Mouse (Mus musculus) ZHBTc4 (cell line): Measurements from ENCODE around the gene Myh7.
"Not testable (repeated sequence)": the region's sequence is repeated elsewhere in the genome, so short reads cannot be mapped to it uniquely, and the experiment has no call there.

ENCODE experiments used
- DNase-seq: peaks from one replicate; pipeline ENCODE4 v3.0.0-alpha.2; 2011; ENCODE audit warnings: low read depth, low spot score

Myh7 gene

DNA sequence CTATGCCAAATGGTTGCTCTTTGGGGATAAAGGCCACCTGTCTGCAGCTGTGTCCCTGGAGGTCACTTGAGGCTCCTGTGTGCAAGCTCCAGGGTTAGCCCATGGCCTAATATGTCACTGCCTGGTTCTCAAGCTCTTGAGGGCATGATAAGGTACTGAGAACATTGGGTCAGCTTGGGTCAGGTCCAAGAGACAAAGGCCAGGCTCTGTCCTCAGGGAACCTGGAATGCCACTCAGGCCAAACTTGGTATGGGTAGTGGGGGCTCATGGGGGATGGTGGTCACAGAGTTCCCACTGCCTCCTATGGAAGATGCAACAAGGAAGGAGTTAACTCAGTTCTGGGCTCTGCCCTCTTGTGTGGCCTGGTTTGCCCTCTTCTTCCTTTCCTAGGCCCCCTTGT is 26.1 kb downstream of the Myh7 start:
- no peak for DNase-seq

DNA sequence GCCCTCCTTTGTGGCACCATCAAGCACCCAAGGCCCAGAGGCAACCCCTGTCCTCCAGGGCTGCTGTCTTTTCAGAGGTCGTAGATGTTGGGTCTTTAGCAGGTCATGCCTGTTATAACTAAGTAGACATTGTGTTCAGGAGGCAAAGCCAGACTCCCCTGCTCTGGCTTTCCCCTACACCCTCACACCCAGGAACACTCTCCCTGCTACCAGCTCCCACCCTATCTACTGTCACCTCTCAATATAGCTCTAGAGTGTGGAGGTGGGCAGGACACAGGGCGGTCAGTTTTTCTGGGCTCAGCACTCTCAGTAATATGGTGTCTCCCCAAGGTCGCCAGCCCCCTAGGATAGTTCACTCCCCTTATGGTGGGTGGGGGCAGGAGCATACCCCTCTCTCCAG is 26.6 kb downstream of the Myh7 start:
- no peak for DNase-seq

DNA sequence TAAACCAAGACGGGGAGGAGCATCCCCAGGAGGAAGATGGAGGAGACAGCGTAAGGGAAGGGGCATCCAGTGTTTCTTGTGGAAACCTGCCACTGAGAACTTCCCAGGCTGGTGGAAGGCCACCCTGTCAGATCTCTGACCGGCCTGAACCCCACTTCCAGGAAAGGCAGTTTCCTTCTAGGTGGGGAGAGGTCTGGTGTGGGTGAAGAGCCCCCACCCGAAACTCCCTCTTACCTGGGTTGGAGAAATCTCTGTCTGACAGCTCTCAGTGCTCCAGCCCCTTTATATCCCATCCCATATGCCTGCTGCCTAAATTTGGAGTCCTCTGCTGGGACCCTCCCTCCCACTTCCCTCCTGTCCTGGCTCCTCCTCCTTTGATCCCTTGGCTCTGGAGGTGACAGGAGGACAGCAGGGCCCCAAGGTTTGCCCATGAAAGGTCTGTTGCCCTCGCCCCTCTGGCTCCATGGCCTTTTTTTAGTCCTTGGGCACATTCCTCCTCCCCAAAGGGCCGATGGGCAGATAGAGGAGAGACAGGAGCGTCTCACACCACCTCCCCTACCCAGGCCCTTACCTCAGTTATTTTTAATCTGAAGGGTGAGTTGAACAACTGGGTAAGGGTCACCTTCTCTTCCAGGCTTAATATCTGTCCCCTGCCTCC is 28.0 kb downstream of the Myh7 start, which contains the start of gene Myh6:
Myh6 (minus strand) TSS at position 608 of the 658 bp plus-strand sequence.
- DNase-seq, result no peak

DNA sequence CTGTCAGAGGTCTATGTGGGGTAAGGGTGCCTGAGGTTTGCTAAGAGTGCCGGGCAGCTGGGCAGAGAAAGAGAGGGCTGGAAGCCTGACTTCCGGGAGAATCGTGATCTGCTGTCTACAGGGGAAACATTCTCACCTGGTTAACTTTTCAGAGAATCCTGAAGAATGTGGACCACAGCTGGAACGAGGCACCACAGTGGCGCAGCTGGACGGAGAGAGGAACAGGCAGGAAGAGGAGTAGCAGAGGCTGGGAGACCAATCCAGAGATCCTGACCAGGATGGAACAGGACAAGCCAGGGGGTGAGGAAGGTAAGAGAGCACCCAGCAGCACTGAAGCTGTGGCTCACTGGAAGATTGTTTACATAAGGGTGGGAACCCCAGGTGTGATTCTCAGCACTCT is 28.8 kb downstream of the Myh7 start:
- no peak for DNase-seq

DNA sequence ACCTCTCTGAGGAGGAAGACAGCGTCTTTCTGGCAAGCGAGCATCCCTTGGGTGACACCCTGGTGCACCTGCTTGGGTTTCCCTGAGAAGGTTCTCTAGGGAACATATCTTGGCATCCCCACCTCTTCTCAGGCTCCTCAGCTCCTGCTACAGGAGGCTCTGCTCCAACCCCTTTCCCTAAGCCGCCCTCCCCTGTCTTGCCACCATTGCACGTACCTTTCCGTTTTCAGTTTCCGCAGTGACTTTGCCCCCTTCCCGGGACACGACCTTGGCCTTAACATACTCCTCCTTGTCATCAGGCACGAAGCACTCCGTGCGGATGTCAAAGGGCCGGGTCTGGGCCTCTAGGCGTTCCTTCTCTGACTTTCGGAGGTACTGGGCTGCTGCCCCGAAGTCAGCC is 29.4 kb downstream of the Myh7 start:
- no peak for DNase-seq

DNA sequence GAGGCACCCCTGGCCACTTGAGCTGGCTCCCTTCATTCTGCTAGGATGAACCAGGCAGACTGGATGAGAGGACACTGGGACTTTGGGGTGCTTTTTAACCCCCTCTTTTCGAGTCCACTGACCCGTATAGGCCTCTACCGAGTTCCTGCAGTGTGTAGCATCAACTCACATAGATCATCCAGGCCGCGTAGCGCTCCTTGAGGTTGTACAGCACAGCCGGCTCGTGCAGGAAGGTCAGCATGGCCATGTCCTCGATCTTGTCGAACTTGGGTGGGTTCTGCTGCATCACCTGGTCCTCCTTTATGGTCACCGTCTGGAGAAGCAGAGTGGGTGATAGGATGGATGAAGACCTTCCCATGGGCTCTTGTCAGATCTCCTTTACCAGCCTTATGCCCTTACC is 30.7 kb downstream of the Myh7 start:
- DNase-seq, result no peak

DNA sequence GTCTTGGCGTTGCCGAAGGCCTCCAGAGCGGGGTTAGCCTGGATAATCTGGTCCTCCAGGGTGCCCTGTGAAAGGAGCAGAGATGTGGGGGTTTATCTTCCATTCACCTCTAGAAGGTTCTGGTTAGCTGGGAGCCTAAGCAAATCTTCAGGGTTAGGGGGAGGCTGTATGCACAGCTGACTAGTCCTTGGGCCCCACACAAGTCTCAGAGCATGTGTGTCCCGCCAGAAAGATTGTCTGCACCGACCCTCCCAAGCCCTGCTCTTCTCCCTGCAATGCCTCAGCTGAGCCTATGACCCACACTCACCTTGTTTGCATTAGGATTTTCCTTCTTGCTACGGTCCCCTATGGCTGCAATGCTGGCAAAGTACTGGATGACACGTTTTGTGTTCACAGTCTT is 31.7 kb downstream of the Myh7 start:
- no peak for DNase-seq

DNA sequence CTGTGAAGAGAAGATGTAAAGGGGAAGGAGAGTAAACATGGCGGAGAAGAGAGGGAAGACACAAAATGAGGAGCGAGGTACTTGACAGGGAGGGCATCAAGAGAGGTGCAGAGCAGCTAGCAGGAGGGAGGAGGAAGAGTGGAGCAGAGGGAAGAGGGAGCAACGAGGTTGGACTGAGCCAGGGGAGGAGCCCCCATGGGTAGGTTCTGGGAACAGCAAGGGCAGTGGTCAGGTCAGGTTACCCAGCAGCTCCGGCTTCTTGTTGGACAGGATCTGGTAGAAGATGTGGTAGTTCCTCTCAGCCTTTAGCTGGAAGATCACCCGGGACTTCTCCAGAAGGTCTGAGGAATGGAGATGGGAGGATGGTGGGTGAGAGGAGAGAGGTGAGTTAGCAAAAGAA is 32.9 kb downstream of the Myh7 start:
- DNase-seq, result no peak

DNA sequence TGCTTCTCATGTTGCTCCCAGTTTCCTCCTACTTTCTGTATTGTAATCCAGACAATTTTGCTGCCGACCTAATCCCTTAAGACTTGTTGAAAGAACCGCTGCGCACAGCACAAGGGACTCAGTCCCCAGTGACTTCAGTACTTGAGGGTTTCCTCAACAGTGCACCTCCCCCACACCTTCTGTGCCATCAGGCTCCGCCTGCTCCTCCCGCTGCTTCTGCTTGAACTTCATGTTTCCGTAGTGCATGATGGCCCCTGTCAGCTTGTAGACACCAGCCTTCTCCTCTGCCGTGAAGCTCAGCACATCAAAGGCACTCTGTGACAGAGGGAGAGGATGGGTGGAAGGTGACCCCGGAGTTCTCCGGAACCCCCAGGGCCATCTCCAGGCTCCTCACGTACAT is 33.7 kb downstream of the Myh7 start:
- DNase-seq, result no peak

DNA sequence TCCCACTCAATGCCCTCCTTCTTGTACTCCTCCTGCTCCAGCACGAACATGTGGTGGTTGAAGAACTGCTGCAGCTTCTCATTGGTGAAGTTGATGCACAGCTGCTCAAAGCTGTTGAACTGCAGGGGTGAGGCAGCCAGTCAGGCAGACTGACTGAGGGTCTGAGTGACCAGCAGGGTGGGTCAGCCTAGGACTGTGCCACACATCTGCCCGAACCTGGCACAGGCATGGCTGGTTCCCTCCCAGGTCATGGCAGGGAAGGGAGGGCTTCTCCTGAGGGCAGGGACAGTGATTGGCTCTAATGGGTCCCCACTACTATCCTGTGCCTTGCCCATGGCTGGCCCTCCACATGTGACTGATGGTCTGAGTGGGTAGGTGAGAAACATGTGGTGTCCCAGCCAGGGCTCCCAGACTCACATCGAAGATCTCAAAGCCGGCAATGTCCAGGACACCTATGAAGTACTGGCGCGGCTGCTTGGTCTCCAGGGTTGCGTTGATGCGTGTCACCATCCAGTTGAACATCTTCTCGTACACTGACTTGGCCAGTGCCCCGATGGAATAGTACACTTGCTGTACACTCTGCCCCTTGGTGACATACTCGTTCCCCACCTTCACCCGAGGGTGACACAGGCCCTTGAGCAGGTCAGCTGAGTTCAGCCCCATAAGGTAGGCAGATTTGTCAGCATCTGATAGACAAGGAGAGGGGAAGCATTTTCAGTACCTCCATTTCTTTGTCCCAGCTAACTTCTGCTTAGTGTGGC is 34.4 kb downstream of the Myh7 start:
- not testable (repeated sequence) for DNase-seq

DNA sequence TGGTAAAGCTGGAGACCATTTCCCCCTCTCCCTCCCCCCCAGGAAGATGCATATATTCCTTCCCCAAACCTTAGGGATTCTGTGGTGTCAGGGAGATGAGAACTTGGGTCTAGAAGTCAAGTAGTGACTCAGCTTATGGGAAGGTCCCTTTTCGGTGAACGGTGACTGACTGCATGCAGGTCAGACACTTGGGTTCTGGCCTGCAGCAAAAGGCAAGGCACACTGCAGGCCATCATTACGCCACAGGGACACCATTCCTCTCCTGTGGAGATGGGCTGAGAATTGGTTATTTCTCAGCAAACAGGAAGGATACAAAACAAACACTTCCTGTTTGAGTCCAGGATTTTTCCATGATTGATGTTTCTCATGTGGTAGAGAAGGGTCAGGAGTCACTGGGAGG is 35.2 kb downstream of the Myh7 start:
- no peak for DNase-seq

DNA sequence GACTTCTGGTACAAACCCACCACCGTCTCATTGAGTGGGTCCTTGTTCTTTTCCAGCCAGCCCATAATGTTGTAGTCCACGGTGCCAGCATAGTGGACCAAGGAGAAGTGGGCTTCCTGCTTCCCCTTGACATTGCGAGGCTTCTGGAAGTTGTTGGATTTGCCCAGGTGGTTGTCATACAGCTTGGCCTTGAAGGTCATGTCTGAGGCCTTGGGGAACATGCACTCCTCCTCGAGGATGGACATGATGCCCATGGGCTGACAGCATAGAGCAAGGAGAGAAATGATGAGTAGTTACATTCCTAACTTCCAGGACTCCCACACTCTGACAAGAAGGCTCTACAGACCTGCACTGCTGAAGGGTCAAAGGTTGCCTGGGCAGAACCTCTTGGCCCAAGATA is 35.9 kb downstream of the Myh7 start:
- no peak for DNase-seq

DNA sequence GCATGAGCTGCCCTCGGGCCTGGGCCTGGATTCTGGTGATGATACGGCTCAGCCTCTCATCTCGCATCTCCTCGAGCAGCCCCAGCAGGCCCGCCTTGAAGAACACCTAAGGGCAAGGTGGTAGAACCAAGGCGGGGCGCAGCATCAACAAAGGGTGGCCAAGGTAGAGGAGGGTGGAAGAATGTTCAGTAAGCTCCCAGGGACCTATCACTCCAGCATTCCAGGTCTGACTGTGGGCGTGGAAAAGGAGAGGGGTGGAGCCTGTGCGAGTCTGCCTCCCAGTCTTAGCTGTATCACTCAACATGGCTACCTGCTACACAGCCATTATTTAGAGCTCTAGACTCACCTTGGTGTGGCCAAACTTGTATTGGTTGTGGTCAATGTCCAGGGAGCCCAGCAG is 37.9 kb downstream of the Myh7 start:
- DNase-seq, result peak; percentile 83

DNA sequence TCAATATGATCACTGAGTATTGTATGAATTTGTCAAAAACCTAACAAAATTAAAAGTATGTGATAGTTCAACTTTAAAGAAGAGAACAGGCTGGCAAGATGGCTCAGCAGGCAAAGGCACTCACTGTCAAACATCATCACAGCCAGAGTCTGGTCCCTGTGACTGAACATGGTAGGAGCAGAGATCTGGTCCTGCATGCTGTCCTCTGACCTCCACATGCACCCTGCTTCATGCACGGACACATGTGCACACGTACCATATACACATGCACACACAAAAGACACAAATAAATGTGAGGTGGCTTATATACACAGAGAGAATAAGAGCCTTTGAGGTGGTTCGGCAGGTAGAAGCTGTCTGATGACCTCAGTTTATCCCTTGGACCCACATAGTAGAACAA is 38.9 kb downstream of the Myh7 start:
- DNase-seq, result no peak

DNA sequence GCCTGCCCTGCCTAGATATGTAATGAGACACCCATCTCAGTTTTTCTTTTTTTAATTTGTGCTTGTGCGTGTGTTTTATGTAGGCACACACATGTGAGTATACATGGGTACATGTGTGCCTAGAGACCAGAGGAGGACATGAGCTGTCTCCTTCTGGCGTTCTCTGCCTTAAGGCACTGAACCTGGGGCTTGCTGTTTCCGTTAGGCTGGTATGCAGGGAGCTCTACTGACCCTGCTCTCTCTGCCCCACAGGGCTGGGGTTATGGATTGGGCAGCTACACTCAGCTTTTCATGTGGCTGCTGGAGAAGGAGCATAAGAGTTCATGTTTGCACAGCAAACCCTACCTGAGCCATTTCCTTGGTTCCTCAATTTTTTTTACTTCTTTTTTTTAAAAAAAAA is 40.0 kb downstream of the Myh7 start:
- no peak for DNase-seq

DNA sequence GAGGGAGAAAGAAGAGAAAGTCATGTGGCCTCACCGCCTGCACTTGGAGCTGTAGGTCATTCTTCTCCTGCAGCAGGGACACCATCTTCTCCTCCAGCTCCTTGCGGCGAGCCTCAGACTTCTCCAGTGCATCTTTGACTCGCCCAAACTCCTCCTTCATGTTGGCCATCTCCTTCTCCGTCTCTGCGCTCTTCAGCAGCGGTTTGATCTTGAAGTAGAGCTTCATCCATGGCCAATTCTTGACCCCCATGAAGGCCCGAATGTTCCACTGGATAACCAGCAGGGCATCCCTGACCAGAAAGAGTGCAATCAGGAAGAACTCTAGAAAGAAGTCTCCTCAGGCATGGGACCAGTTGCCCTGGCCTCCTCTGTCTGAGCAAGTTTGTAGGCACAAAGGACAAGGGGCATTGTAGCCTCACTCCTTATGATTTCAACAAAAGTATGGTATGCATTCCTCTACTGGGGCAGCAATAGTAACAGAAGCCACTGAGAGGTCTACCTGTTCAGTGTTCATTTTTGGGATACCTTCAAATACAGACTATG is 40.7 kb downstream of the Myh7 start:
- no peak for DNase-seq

DNA sequence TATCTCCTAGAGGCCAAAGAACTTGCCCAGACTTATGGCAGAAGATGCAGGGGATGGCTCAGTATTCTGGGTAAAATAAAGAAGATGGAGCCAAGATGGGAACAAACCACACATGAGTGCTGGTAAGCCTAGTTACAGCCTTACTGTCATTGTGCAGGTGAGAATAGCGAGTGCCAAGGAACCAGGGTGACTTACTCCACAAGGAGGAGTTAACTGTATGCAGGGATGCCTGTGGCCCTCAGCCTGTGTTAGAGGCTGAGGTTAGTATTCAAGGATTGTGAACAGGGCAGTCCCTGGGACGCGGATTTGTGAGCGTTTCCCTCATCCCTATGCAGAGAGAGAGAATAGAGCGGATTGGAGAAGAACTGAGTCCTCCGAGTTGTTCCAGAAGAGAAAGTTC is 42.8 kb downstream of the Myh7 start:
- DNase-seq, result no peak

DNA sequence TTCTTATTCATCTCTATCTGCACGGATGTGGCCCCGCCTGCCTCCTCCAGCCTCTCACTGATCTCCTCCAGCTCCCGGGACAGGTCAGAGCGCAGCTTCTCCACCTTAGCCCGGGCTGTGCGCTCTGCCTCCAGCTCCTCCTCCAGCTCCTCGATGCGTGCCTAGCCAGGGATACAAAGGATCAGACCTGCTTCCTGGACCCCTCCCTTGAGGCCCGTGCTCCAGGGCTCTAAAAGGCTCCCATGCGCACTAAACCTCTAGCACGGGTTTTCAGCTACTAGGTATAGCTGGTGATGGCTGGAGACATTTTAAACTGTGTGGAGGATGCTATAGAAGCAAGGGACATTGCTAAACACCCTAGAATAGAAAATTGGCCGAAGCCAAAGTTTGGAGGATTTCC is 43.9 kb downstream of the Myh7 start:
- DNase-seq, result no peak

DNA sequence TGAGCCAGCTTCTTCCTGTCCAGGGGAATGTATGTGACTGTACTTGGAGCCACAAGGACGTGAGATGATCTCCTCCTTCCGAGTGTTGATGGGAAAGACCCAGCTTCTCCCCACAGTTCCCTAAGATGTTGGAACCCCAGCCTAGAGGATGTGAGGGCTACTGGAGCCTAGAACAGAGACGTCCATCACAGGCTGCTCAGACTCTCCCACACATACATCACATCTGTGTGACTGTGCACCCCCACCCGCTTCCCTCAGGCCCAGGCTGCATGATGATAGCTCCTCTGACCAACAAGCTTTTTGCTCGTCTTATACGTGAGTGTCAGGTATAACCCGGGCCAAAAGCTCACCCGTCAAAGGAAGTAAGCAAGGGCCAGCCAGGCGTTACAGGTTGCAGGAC is 45.6 kb downstream of the Myh7 start:
- no peak for DNase-seq

DNA sequence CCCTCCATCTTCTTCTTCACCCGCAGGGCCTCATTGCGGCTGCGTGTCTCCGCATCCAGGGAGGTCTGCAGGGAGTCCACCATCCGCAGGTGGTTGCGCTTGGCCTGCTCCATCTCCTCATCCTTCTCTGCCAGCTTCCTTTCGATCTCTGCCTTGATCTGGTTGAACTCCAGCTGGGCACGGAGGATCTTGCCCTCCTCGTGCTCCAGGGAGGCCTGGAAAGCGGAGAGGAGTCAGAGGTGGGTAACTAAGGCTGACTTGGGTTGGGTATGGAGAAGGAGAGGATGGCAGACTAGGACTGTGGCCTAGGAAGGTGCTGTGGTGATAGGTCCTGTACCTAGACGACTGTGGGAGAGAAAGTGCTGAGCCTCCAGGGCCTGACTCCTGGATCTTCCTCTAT is 47.4 kb downstream of the Myh7 start:
- not testable (repeated sequence) for DNase-seq

DNA sequence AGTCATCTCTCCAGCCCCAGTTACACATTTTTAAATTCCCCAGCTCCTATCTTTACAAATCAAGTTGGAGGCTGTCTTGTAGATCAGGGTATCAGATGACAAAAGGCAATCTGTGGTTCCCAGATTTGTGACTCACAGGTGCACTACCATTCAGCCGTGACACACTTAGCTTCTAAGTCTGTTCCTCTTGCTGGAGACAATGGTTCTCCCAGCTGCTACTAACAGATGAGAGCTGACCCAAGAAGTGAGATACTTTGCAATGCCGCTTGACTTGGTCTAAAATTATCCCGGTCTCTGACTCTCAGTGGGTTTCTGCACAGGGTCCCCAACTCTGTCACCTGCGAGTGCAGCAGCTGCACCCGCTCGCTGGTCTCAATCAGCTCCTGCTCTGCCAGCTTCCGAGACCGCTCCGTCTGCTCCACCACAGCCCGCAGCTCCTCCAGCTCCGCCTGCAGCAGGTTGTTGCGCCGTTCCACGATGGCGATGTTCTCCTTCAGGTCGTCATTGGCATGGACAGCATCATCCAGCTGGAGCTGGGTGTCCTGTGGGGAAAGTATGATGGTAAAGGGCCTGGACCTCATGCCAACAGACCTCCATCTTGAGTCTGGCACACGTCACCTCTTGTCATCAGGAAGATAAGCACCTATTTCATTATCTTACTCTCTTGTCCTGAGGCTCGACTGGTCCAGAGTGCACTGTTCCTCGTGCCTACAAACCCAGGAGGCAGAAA is 48.3 kb downstream of the Myh7 start:
- DNase-seq, result no peak

DNA sequence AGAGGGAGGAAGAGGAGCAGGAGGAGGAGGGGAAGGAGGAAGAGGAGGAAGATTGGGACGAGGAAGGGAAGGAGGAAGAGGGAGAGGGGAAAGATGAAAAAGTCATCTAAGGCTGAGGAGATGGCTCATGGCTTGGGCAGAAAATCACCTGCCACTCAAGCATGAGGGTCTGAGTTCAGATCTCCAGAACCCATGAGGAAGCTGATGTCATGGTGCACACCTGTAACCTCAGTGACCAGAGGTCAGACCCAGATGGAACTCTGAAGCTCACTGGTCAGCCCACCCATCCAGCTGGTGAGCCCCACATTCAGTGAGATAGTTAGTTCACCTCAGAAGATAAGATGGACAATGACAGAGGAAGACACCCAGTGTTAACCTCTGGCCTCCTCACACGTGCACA is 49.5 kb downstream of the Myh7 start:
- no peak for DNase-seq

DNA sequence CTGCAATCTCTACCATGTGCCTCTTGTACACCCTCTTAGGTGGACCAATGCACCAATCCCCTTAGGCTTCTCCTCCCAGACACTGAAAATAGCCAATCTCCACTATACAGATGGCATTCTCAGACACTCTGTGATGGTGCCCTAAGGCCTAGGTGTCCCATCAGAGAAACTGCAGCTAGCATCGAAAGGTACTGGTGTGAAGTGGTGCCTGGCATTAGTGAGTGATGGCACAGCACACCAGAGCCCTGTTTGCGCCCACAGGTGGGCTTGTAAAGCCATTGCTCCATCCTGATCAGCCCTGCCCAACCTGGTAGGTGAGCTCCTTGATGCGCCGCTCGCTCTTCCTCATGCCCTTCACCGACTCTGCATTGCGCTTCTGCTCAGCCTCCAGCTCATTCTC is 50.5 kb downstream of the Myh7 start:
- no peak for DNase-seq
